Mouse (Mus musculus) cerebellum, adult 11 months (tissue): ENCODE measurements around the gene Smarcb1.

Experiments
- DNase-seq: peaks from one replicate; pipeline ENCODE4 v3.0.0; 2022

Smarcb1 gene

DNA sequence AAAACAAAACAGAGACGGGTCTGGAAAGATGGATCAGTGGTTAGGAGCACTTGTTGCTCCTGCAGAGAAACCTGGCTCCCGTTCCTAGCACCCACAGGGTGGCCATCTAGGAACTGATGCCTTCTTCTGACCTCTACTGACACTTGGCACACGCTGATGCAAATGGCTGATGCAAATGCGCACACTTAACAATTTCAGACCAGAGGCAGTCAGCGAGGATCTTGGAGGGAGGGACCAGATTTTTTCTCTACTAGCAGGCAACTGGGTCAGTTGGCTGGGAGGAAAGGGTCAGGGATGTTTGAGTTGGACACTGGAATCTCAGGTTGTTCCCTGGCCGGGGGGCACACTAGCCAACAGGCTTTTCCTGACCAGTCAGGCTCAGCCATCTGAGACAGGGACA is 11.5 kb upstream of the Smarcb1 start, which contains the start of gene Chchd10:
TSS of gene Chchd10 (plus strand) at position 240 of the 400 bp plus-strand sequence.
- no peak for DNase-seq

DNA sequence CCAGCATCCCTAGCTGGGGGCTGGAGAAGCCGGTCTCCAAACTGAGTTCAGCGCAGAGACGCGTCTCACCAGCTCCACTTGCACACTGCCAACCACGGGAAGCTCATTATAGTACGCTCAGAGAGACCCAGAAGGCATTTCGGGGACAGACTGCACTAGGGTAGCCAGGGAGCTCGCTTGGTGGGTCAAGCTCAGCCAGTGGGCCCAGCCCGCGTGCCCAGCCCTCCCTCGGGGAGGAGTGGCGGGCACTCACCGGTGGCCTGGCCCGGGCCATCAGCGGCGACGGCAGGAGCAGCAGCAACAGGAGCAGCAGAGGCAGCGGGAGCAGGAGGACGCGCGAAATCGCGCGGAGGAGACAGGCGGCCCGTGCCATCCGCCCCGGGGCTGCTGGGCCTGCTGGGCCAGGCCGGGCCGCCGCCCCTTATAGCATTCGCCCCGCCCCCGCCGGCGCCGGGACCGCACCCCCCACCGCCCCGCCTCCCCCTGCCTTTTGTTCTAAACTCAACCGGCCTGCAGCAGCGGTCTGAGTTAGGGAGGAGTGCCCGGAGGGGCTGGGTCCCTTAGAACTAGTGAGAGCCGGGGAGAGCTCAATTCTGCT is 10.8 kb upstream of the Smarcb1 start:
- no peak for DNase-seq

DNA sequence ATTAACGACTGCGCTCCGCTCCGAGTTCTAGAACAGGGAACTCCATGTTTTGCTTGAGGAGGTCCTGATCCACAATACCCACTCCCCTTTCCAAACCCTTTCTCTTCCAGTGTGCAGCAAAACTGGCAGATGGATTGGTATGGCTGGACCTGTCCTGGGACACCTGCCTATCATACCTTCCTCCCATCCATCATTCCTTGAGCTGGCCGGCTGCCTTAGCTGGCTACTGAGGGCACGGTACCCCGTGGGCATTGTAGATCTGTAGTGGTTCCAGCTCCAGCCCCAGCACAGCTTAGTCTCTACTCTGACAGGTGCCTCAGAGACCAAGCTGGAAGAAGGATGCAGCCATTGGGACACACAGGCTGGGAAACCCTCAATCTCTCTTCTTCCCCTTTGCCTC is 9.9 kb upstream of the Smarcb1 start:
- DNase-seq = no peak

DNA sequence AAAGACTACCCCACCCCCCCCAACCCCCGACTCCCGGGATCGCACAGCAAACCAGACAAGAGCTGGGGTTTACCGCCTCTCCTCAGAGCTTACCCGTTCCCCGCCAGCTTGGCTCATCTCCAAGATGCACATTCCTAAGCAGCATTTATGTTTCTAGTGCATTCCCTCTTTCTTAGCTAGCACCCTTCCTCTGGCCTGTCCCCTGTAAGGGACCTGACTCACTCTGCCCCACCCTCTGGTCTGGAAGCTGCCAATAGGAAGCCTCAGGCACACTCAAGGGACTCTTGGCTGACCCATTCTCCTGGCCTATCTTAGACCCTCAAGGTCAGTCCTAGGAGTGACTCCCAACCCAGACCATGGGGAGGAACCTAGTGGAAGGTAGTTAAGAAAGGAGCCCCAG is 8.9 kb upstream of the Smarcb1 start:
- DNase-seq = no peak

DNA sequence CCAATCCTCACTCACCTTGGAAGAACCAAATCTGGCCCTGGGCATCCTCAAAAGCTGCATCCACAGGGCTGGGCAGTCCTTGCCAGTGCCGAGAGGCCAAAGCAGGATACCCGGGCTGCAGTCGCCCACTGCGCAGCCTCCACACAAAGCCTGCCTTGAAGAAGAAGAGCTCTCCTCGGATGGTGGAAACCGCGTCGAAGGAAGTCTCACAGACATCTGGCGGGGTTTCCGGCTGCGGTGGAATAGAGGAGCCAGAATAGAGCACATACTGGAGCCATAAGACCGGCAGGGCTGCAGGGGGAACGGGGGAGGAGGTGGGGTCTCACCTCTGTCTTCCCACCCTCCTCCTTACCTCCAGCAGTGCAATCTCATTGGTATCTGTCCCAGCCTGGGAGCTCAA is 5.0 kb upstream of the Smarcb1 start:
- DNase-seq = no peak

- no peak for DNase-seq
These were observed 2.9 kb upstream of the Smarcb1 start for GRCm38 (mm10) chr10:75924324-75924723.

- peak; percentile 47 for DNase-seq
These were observed 526 bp upstream of the Smarcb1 start for GRCm38 (mm10) chr10:75921726-75922560.

DNA sequence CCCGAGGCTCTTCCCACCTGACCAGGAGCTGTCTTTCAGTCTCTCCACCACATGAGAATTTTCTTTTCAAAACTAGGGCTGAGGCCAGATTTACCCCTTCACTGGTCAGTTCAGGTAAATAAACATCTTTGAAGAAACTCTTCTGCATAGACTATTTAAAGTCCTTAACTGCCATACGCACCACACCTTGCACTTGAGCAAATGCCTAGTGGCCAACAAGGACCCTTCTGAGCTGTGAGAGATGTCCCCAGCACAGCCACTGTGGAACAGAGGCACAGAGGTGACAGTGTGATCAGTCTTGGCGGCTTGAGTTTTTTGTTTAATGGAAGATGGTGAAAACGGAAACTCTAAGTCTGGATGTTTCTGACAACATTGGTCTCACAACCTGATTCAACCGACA is 2.4 kb downstream of the Smarcb1 start:
- DNase-seq = no peak

- no peak for DNase-seq
These were observed 4.6 kb downstream of the Smarcb1 start for GRCm38 (mm10) chr10:75916840-75917239.

GRCm38 (mm10) chr10:75915557-75915956 is 5.9 kb downstream of the Smarcb1 start:
- DNase-seq = no peak

- DNase-seq = no peak
These were observed 8.3 kb downstream of the Smarcb1 start for GRCm38 (mm10) chr10:75913013-75913589.

GRCm38 (mm10) chr10:75910698-75911097 is 10.7 kb downstream of the Smarcb1 start:
- DNase-seq = no peak

DNA sequence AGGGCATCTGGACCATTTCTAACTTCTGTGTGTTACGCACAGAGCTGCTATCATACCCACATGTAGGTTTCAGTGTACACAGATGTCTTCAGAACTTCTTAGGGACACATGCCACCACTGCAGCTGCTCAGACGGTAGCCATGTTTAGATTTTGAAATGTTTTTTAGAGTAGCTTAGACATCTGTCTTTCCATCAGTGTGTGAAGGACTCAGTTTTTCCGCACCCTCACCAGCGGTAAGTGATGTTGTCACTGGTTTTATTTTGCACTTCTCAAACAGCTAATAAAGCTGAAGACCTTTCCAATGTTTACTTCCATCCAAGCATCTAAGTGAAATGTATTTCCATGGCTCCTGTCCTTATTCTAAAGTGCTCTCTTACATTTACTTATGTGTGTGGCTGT is 14.5 kb downstream of the Smarcb1 start:
- no peak for DNase-seq

GRCm38 (mm10) chr10:75904391-75904790 is 17.0 kb downstream of the Smarcb1 start:
- DNase-seq = no peak

DNA sequence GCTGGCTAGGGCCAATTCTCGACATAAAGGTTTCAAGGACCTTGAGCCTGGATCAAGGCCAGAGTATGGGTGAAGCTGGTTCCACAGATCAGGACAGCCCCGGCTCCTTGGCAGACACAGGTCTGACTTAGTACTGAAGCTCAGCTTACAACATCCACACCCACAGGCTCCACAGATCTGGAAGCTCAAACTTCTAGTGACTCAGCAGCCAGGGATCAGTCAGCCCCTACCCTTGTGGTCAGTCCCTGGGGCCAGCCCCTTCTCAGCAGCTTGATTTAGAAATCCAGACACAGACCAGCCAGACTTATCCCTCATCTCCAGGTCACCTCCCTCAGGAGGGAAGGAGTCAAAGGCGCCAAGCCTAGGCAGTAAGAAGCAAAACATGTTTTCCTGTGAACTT is 22.6 kb downstream of the Smarcb1 start:
- DNase-seq = no peak

GRCm38 (mm10) chr10:75898039-75898564 is 23.3 kb downstream of the Smarcb1 start:
- no peak for DNase-seq

GRCm38 (mm10) chr10:75897373-75897772 is 24.0 kb downstream of the Smarcb1 start:
- DNase-seq = peak; percentile 70

DNA sequence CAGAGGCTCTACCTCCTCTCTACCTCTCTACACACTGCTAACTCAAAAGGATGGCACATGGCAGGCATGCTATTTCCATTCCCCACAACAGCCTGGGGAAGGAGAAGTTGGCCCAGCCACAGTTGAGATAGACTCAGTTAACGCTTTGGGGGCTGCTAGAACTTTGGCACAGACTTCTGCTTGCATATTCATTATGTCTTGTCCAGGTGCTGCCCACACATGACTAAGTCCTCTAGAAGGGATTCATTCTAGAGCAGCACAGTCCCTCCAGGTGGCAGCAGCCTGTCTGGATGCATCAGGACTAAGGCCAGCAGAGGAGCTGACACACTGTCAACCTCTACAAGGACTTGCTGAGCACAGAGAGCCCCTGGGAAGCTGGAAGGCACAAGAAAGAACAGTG is 25.2 kb downstream of the Smarcb1 start:
- no peak for DNase-seq

DNA sequence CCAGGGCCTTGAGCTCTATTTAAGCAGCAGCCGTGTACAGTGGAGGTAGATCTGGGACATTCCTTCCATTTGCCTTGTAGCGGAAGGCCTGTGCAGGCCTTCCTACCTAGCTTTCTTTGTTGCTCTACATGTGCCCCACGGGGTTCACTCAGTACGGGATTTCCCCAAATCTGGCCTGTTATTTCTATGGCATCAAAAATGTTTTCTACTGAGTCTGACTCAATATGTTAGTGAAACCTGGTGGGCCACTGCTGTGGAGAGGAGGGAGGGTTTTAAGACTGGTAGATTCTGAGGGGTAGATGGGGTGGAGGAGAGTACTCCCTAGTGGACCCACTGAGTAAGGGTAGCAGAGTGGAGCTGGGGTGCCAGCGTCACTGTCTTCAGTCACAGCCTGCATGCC is 25.7 kb downstream of the Smarcb1 start:
- DNase-seq = no peak

DNA sequence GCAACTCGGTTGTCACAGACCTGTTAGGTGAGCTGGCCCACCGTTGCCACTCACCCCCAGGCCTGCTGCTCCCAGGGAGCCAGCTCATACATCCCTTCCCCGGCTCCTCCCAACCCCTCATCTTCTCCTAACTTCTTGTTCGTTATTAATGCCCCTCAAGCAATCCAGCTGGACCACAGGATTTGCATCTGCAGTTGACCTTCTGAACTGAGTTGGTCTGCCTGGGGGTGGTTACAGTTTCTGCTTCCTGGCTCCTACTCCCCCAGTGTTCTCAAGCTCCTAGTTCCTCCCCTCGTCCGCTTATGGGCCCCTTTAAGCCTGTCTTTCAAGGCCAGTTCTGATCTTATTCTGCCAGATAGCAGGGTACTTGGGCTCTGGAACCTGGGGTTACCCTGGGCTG is 26.8 kb downstream of the Smarcb1 start:
- DNase-seq = no peak

- DNase-seq = peak; percentile 95
These were observed 28.2 kb downstream of the Smarcb1 start, which contains the start of gene Derl3 for GRCm38 (mm10) chr10:75893089-75893750. Gene Derl3 (plus strand): TSS chr10:75893413.

GRCm38 (mm10) chr10:75889406-75890153 is 31.8 kb downstream of the Smarcb1 start:
- DNase-seq = no peak
